Mouse (Mus musculus): Measurements from ENCODE around the gene Bach2.

The Bach2 gene

DNA sequence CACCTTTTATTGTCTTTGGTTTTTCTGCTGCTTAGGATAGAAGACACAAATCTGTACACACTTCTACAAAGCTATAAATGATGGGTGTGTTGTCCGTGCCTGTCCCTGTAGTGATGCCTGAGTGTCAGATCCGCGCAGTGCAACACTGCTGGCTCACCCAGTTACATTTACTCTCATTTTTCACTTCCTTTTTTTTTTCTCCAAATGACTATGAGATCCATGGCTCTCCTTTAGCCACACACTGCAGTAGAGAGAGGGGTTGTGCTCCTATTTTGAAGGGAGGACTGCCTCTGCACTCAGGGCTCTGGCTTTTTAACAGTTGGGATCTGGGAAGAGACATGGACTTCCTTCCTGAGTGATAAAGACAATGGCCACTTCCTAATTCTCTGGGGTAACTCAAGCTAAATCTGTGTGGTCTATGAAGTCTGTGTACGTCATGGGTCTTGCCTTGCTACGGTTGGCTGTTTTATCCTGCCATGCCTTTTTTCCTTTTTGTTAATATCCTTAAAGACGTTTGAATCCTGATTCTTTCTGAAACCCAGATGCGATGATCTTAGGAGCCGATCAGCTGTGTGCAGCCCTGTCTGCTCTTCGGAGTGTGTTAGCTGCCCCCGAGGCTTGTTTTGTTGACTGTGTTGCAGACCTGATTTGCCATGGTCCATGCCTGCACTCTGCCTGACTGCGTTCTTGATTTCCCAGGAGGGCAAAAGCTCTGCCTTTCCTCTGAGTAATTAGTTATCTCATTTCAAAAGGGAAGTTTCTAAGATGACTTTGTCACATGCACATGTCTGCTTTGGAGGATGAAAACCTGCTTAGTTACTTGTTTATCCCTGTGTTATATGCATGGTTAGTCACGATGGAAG, 120.2 kb downstream of the Bach2 start:
- no peak for DNase-seq (ENCODE audit: low spot score)

DNA sequence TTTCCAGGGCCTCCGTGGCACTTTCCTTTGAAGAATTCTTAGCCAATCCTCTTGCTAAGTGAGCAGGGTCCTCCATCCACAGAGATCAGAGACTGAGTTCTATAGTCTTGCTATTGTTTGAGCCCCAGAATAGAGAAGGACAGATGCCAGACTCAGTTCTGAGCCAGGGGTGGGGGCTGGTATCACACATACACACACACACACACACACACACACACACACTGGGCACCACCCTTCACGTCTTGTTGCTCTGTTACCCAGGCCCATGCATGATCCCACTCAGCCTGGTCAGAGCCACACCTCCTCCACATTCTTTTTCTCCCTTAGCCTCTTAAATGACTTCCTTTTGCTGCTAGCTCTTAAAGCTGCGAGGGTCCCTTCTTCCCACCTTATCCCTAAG, 121.0 kb downstream of the Bach2 start:
- no peak for DNase-seq (ENCODE audit: low spot score)

DNA sequence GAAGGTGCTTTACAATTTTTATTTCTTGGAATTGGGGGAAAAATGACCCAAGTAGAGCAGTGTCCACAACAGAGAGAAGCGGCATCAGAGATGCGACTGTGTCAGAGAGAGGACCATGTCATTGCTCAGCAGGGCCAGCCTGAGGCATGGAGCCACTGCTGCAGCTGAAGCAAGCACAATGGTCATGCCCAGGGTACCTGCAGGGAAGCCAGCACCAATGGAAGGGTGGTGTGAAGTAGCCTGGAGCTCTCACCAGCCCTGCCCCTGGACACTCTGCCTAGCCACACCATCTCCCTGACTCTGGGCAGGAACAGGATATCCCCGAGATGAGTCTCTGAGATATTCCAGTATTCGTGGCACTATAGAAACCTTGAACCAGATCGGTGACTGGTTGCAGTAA, 121.9 kb downstream of the Bach2 start:
- DNase-seq (ENCODE audit: low spot score) = no peak

- DNase-seq (ENCODE audit: low spot score) = no peak
Observed at GRCm38 (mm10) chr4:32363488-32363984, 124.9 kb downstream of the Bach2 start.

DNA sequence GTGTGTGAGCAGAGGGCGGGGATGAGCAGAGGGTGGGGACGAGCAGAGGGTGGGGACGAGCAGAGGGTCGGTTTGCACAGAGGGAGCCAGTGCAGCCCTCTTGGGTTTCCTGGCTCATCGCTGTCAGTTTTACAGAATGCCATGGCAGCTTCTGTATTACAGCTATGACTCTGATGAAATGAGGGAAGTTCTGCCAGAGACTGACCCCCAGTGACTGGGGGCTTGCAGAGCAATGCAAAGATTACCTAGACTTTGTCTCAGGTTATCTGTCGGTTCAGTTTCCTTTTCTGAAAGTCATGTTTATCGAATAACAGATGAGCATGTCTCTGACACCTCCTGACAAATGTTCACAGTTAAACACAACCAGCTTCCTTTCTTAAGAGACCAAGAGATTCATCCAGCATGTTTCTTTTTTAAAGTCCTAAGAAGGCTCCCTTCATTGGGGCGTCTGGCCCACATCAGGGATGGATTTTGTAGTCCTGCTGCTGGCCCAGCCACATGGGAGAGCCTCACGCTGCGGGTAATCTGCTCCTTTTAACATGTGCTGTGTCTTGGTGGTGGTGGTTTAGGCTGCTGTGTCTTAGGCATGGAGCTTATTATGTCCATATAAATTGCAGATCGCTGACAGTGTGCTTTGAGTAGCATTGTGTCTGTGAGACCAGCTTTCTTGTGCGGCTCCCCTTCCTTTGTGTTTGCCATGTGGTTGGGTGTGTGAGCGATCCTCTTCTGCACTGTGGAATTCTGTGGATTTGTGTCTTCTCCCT, 126.7 kb downstream of the Bach2 start:
- no peak for DNase-seq (ENCODE audit: low spot score)

GRCm38 (mm10) chr4:32366176-32366575, 127.6 kb downstream of the Bach2 start:
- no peak for DNase-seq (ENCODE audit: low spot score)

GRCm38 (mm10) chr4:32368345-32368744, 129.7 kb downstream of the Bach2 start:
- DNase-seq (ENCODE audit: low spot score) = no peak

DNA sequence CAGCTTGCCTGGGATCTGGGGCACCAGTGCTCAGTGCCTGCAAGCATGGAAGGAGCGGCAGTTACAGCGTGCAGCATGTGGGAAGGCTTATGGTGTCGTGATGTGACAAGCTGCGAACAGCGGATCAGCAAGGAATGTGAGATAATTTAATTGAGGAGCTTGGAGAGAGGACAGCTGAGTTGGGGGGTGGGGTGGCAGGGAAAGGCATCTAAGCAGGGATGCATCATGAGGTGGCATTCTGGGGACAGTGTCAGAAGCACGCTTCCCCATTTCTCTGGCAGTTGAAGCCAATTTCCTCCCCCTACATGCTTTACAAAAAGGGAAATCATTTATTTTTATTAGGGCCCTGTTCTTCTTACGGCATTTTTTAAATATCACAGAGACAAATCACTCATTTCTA, 134.5 kb downstream of the Bach2 start:
- no peak for DNase-seq (ENCODE audit: low spot score)

DNA sequence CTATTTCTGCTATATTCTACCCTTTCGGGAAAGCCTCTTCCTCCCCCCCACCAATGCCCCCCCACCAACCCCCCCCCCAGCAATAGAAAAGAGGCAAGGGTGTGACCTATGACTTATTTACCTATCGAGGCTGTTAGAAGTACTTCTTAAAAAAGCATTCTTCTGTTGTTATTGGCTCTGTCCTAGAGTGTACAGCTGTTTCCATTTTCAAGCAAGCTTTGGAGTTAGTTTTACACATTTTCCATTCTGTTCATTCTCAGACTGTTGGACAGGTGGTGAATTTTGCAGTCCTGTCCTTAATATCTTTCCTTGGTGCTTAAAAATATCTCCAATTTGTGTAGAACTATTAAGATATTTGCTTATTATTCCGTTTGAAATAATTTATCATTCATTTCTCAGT, 134.9 kb downstream of the Bach2 start:
- DNase-seq (ENCODE audit: low spot score) = no peak

DNA sequence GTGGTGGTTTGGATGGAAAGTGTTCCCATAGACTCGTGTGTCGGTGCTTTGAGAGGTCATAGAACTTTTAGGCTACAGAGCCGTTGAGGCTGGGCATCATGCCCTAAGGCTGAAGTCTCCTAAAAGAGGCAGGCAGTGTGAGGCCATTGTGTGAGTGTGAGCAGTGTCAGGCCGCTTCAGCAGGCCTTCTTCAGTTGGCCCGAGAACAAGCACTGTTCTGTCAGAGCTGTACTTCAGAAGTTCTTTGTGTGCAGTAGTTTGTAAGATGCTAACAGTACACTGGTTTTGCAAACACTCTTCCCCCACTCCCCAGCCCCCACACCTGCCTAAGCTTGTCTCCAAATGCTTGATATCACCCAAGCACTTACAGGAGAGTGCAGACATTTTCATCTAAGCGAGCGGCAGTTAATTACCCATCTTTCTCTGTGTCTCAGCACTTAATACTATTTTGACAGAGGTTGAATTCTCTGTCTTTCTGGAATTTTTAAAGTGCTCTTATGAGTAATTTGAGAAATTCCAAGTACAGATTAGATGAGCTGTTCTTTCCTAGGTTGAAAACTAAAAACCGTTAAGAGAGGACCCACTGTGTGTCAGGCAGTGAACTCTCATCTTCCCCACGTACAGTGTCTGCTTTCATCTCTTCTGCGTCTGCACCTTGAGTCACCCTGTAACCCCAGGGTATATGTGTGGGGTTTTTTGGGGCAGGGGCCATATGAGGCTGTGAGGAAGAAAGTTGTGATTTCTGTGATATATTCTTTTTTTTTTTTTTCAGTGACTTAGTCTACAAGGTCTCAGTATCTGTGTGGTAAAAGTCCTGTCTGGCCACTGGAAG, 136.4 kb downstream of the Bach2 start:
- DNase-seq (ENCODE audit: low spot score) = no peak

- DNase-seq (ENCODE audit: low spot score) = no peak
Observed at GRCm38 (mm10) chr4:32375721-32376526, 137.3 kb downstream of the Bach2 start.

- no peak for DNase-seq (ENCODE audit: low spot score)
Observed at GRCm38 (mm10) chr4:32376527-32376948, 137.9 kb downstream of the Bach2 start.

DNA sequence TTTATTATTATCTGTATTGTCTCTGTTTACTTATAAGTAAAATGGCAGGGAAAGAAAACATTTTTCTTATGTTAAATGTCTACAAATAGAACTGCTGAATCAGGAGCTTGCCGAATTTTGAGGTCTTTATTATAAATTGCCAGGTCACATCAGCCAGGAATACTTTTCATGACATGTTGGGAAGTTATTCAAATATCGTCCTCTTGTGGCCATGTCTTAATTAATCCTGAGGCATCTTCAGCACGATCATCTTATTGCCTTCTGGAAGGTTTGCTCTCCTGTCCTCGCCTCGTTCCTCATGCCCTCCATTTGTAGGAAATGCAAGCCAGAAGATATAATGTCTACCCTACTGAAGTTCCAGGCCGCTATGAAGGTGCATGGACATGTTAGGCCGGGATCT, 140.5 kb downstream of the Bach2 start:
- no peak for DNase-seq (ENCODE audit: low spot score)

DNA sequence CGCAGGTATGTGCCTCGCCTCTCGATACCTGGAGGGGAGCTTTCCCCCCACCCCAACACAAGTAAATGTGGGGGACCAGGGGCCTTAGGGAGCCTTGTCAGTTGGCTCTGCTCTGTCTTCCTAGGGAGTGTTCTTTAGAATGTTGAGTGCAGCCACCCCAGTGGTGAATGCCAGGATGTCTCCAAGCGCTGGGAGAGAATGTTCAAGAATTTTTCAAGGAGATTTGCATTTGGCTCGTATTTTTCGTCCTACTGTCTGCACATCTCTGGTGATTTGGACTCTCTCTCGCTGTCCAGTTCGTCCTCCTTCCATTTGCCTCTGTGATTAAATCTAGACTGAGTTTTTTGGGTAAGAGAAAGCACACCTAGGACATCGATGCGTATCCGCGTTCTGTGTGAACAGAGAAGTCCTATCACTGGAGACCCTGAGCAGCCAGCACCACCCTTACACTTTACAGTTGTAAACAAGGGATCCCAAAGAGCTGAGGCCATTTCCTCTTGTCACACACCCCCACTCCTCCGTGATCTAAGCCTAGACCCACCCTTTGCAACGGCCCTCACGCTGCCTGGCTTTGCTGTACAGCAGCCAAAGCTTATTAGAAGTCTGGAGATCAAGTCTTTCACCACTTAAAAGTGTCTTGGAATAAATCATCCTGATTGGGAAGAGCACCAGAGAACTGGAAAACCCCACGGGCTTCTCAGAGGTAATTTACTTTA, 143.2 kb downstream of the Bach2 start:
- DNase-seq (ENCODE audit: low spot score) = no peak

- DNase-seq (ENCODE audit: low spot score) = no peak
Observed at GRCm38 (mm10) chr4:32385121-32385520, 146.5 kb downstream of the Bach2 start.

DNA sequence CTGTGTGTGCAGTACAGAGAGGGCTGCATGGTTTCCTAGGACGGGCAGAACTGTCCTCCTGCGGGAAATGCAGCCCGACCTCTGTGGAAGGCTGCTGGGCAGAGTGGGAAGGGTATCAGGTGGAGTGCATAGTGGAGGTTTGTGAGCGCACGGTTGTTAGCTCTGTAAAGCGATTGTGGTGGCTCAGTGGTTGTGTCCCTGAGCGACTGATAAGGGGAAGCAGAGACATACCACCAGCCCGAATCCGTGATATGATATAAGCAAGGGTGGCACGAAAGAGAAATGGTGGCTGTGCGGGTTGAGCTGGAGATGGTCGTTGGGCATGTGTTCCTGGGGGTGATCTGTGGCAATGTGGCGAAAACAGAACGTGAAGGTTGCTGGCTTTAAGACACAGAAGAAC, 147.0 kb downstream of the Bach2 start:
- no peak for DNase-seq (ENCODE audit: low spot score)

DNA sequence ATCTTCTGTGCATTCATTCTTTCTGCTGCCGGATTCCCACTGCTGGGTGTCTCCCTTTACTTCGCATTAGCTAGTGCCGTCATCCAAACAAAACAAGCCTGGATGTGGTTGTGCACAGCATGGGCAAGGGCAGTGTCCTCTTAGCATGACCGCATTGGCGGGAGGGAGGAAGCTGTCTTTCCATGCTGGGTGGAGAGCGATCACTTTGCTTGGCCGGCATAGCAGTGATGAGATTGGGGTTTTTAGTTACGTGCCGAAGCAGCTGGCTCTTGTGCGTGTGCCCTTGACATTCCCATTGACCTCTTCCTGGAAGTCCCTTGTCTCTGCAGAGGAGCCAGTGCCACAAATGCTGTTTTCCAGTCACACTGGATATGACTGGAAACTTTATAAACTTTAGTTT, 147.7 kb downstream of the Bach2 start:
- no peak for DNase-seq (ENCODE audit: low spot score)

- no peak for DNase-seq (ENCODE audit: low spot score)
Observed at GRCm38 (mm10) chr4:32386931-32387330, 148.3 kb downstream of the Bach2 start.

DNA sequence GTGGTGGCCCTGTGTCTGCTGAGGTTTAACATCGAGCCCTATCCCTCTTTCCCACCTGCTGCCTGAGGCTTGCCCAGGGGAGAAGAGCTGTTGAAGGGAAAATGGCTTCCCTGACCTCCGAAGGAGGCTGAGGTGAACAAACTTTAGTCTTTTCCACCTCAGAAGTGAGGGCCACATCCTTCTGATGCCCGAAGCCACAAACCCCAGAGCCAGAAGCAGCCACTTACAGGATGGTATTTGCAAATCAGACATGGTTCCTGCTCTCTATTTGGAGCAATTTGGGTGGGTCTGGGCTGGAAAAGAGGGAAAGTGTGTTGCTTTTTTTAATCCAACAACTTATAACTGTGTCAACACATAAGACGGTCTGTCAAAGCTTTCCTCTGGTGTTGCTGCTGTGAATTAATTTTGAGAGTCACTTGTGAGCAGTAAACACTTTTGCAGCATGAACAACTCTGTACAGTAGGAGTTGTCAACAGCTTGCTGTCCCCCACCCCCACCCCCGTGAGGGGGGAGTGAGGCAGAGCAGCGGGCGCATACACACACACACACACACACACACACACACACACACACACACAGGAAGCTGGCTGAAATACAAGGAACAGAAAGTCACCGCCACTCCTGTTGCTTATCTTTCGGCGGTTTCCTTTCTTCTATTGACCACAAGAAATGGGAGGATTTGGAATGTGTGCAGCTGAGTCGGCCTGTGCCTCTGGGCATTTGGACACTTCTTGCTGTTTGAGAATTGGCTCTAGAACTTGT, 149.1 kb downstream of the Bach2 start:
- peak; percentile 41 for DNase-seq (ENCODE audit: low spot score)

GRCm38 (mm10) chr4:32388564-32388963, 150.0 kb downstream of the Bach2 start:
- DNase-seq (ENCODE audit: low spot score) = no peak
